ENCODE assay signal across 9 mouse cellular contexts in the genomic region with DNA sequence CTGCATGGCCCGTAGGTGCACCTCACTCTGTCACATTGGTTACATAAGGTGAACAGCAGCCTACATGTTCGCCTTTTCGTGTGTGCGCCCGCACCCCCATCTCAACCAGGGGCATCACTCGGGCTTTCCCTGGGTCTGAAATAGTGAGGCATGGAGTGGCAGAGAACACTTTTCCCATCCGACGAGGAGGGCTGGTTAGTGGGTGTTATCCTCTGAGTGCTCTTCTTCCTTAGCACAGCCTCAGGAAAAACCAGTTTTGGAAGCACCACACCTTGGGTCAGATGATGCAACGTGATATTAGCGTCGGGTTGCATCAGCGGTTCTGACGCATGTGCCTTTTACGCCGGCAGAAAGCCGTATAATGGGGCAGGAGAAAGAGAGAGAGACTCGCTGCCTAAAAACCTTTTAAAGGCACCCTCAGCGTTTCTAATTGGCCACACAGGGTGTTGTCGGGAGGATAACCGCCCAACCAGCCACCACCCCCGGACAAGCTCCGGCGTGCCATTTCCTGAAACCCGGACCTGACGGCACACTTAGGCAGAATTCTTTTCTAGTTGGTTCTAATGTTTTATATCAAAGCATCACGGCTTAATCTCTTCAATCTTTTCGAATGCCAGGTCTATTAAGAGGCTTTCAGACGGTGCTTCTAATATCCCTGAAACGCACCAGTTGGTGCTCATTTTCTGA. TPM values are rescaled to one million over a fixed set of nuclear protein-coding genes. Genes with fewer than 3 reads are reported as not detected.
DNase-seq lines count a peak whose midpoint lies in the region; ATAC-seq and TF ChIP-seq lines count a peak whose summit lies in the region.
"Had no signal": no experiment of that assay in that cellular context is flagged by ENCODE, and none has a peak within 500 bp of the region (broad histone marks: within the 10 kb centered on the region; RNA-seq: fewer than 3 reads in every experiment).

No protein-coding gene starts in this region.

- peak overlapping the region; percentile 85 for H3K4me3 ChIP-seq in embryonic facial prominence, embryonic 15.5 days (replicated peaks)
- peak overlapping the region; percentile 28 for H3K4me3 ChIP-seq in midbrain, postnatal 0 days (ENCODE audit: low read depth, low read length)
- peak overlapping the region; percentile 85 for H3K4me3 ChIP-seq in stomach, embryonic 16.5 days (replicated peaks; ENCODE audit: low read length)

- no peak overlapping the region for H3K9ac ChIP-seq in embryonic facial prominence, embryonic 15.5 days
- H3K9ac ChIP-seq in midbrain, postnatal 0 days (replicated peaks; ENCODE audit: low read length, poor library complexity, severe bottlenecking): 0 out of 2 replicates have a peak overlapping the region, but pooled peaks have one; percentile 2
- peak overlapping the region; percentile 90 for H3K9ac ChIP-seq in stomach, embryonic 16.5 days (ENCODE audit: low read length)

- peak overlapping the region; percentile 86 for H3K4me2 ChIP-seq in embryonic facial prominence, embryonic 15.5 days (replicated peaks)
- peak overlapping the region; percentile 79 for H3K4me2 ChIP-seq in midbrain, postnatal 0 days (ENCODE audit: low read depth, low read length, poor library complexity, severe bottlenecking)
- peak overlapping the region; percentile 81 for H3K4me2 ChIP-seq in stomach, embryonic 16.5 days (ENCODE audit: low read depth, low read length)

- ATAC-seq in embryonic facial prominence, embryonic 15.5 days (ENCODE audit: insufficient number of reproducible peaks, low FRiP score, low TSS enrichment, low read depth): no peak
- ATAC-seq in midbrain, postnatal 0 days (ENCODE audit: low FRiP score): no peak
- ATAC-seq in stomach, embryonic 16.5 days (ENCODE audit: insufficient read depth, low FRiP score): peak; percentile 9; the same call in 1 of the 2 replicates

- 3% methylated on average over 29 of the region's 29 CpGs for WGBS in embryonic facial prominence, embryonic 15.5 days
- 7% methylated on average over 29 of the region's 29 CpGs for WGBS in midbrain, postnatal 0 days
- 6% methylated on average over 29 of the region's 29 CpGs for whole genome bisulfite sequencing in stomach, embryonic 16.5 days

- H3K27ac ChIP-seq in embryonic facial prominence, embryonic 15.5 days (replicated peaks): peak overlapping the region; percentile 98
- H3K27ac ChIP-seq in midbrain, postnatal 0 days (ENCODE audit: low read depth, low read length): no peak overlapping the region
- peak overlapping the region; percentile 98 for H3K27ac ChIP-seq in stomach, embryonic 16.5 days (ENCODE audit: low read length)

- no peaks in the 10 kb centered on the region for H3K36me3 ChIP-seq in embryonic facial prominence, embryonic 15.5 days
- H3K36me3 ChIP-seq in midbrain, postnatal 0 days (ENCODE audit: insufficient read depth, low read length): no peaks in the 10 kb centered on the region
- H3K36me3 ChIP-seq in stomach, embryonic 16.5 days (ENCODE audit: control insufficient read depth, insufficient read depth, low read length): no peaks in the 10 kb centered on the region

- H3K9me3 ChIP-seq in embryonic facial prominence, embryonic 15.5 days (replicated peaks): no peaks in the 10 kb centered on the region
- no peaks in the 10 kb centered on the region for H3K9me3 ChIP-seq in midbrain, postnatal 0 days (ENCODE audit: low read length)
- H3K9me3 ChIP-seq in stomach, embryonic 16.5 days (replicated peaks; ENCODE audit: control insufficient read depth, low read length): no peaks in the 10 kb centered on the region

- no peak for TF ChIP-seq CTCF in midbrain, postnatal 0 days (IDR thresholded peaks at IDR 0.05)

- no peaks in the 10 kb centered on the region for H3K27me3 ChIP-seq in embryonic facial prominence, embryonic 15.5 days
- peaks cover 14% of the 10 kb centered on the region; the same call in 1 of the 2 replicates for H3K27me3 ChIP-seq in midbrain, postnatal 0 days (ENCODE audit: insufficient read depth, low read length)
- H3K27me3 ChIP-seq in stomach, embryonic 16.5 days (ENCODE audit: control insufficient read depth, insufficient read depth, low read length): no peaks in the 10 kb centered on the region; the same call in 1 of the 2 replicates

- H3K4me1 ChIP-seq in embryonic facial prominence, embryonic 15.5 days: peaks cover 36% of the 10 kb centered on the region
- H3K4me1 ChIP-seq in midbrain, postnatal 0 days (ENCODE audit: insufficient read depth, low read length): peaks cover 6% of the 10 kb centered on the region; the same call in 1 of the 2 replicates
- H3K4me1 ChIP-seq in stomach, embryonic 16.5 days (ENCODE audit: control insufficient read depth, insufficient read depth, low read length): peaks cover 23% of the 10 kb centered on the region

- DNase-seq in CD4-positive helper T cell, adult 2 months (ENCODE audit: low read depth, low spot score): peak; percentile 88
- peak; percentile 87 for DNase-seq in adrenal gland, postnatal 14 days
- peak; percentile 80 to 82 for DNase-seq in heart, adult 9 months (ENCODE audit: low spot score in 2 of 2)
- peak; percentile 64 for DNase-seq in kidney, adult 9 months
- DNase-seq in liver: peak; percentile 86
- DNase-seq in midbrain, postnatal 0 days (ENCODE audit: low spot score): peak; percentile 56

RNA-seq across cellular contexts. Expression of a gene that starts 0.8 kb away (rescaled TPM):
- 71.3 and 74.2 TPM in 2 replicates for total RNA-seq in adrenal gland, postnatal 14 days (2021)
- 47.0 and 55.0 TPM in 2 replicates for polyA plus RNA-seq in embryonic facial prominence, embryonic 15.5 days (2015; fragmentation: Nextera tagmentation; extraction: Ambion mirVana)
- 40.0 and 51.2 TPM in 2 replicates for total RNA-seq in midbrain, postnatal 0 days (2014; rRNA removed)
- polyA plus RNA-seq in midbrain, postnatal 0 days (2015; fragmentation: Nextera tagmentation; extraction: Ambion mirVana): 11.5 and 13.2 TPM in 2 replicates
- 15.1 and 16.2 TPM in 2 replicates for polyA plus RNA-seq in stomach, embryonic 16.5 days (2015; fragmentation: Nextera tagmentation; extraction: Ambion mirVana)

RNA-seq across cellular contexts. Expression of a gene that starts 33.8 kb away (rescaled TPM):
- total RNA-seq in adrenal gland, postnatal 14 days (2021): 13.1 and 15.3 TPM in 2 replicates
- polyA plus RNA-seq in embryonic facial prominence, embryonic 15.5 days (2015; fragmentation: Nextera tagmentation; extraction: Ambion mirVana): 17.0 and 18.6 TPM in 2 replicates
- total RNA-seq in midbrain, postnatal 0 days (2014; rRNA removed): 68.7 and 81.1 TPM in 2 replicates
- polyA plus RNA-seq in midbrain, postnatal 0 days (2015; fragmentation: Nextera tagmentation; extraction: Ambion mirVana): 20.7 and 23.1 TPM in 2 replicates
- 18.4 and 21.7 TPM in 2 replicates for polyA plus RNA-seq in stomach, embryonic 16.5 days (2015; fragmentation: Nextera tagmentation; extraction: Ambion mirVana)

RNA-seq across cellular contexts. Expression of a gene that starts 42.9 kb away (rescaled TPM):
- not detected in 2 replicates for total RNA-seq in adrenal gland, postnatal 14 days (2021)
- polyA plus RNA-seq in embryonic facial prominence, embryonic 15.5 days (2015; fragmentation: Nextera tagmentation; extraction: Ambion mirVana): not detected in 2 replicates
- not detected in 2 replicates for total RNA-seq in midbrain, postnatal 0 days (2014; rRNA removed)
- polyA plus RNA-seq in midbrain, postnatal 0 days (2015; fragmentation: Nextera tagmentation; extraction: Ambion mirVana): 0.09 and 0.10 TPM in 2 replicates
- polyA plus RNA-seq in stomach, embryonic 16.5 days (2015; fragmentation: Nextera tagmentation; extraction: Ambion mirVana): 0.05 and 0.21 TPM in 2 replicates
- polyA plus RNA-seq: large intestine, adult 2 months had no signal

Comparison
In these comparisons a context has a peak if more than half of its experiments do, and no peak if none do; other contexts are left out.
1. H3K4me3 ChIP-seq: peak in every context shown above with its lines; median percentile 85 in embryonic facial prominence, embryonic 15.5 days; 85 in stomach, embryonic 16.5 days; 28 in midbrain, postnatal 0 days.